Mouse (Mus musculus) hindbrain, embryonic 12.5 days (tissue): ENCODE results near the gene Clk2. TPM values are rescaled to one million over a fixed set of nuclear protein-coding genes. Genes with fewer than 3 reads are reported as not detected.
"Not testable (repeated sequence)": the region's sequence is repeated elsewhere in the genome, so short reads cannot be mapped to it uniquely, and the experiment has no call there.

Source experiments
- ATAC-seq: fragments of 200-750 bp; cut with Nextera tagmentation; 2 replicates; pipeline ENCODE4 v1.8.0; 2017; ENCODE audit warnings: moderate TSS enrichment; ENCODE audit not compliant: low FRiP score
- H3K27ac ChIP-seq: fragments of 300-500 bp; sonication (generic); 2 replicates; pipeline ENCODE4 v1.5.1; 2016; ENCODE audit warnings: mild to moderate bottlenecking
- H3K27me3 ChIP-seq: fragments of 300-500 bp; sonication (generic); 2 replicates; pipeline ENCODE4 v1.6.1; 2016; ENCODE audit warnings: mild to moderate bottlenecking
- H3K36me3 ChIP-seq: fragments of 300-500 bp; sonication (generic); 2 replicates; pipeline ENCODE4 v1.6.1; 2016; ENCODE audit warnings: mild to moderate bottlenecking
- H3K4me1 ChIP-seq: fragments of 300-500 bp; sonication (generic); 2 replicates; pipeline ENCODE4 v1.6.1; 2016
- H3K4me2 ChIP-seq: fragments of 300-500 bp; sonication (generic); replicated peaks from 2 replicates; pipeline ENCODE4 v1.6.1; 2016; ENCODE audit warnings: mild to moderate bottlenecking
- H3K4me3 ChIP-seq: fragments of 300-500 bp; sonication (generic); 2 replicates; pipeline ENCODE4 v1.5.1; 2016; ENCODE audit warnings: mild to moderate bottlenecking
- H3K9ac ChIP-seq: fragments of 300-500 bp; sonication (generic); 2 replicates; pipeline ENCODE4 v1.6.1; 2016; ENCODE audit warnings: mild to moderate bottlenecking, moderate library complexity
- H3K9me3 ChIP-seq: fragments of 300-500 bp; sonication (generic); replicated peaks from 2 replicates; pipeline ENCODE4 v1.6.1; 2016; ENCODE audit warnings: mild to moderate bottlenecking
- WGBS: fragments of 180-500 bp; shearing (Covaris S2); methylation state at CpG from one replicate; pipeline ENCODE4 v1.1.7; 2016; 5-methylcytosine and 5-hydroxymethylcytosine counted together
- polyA plus RNA-seq: library from polyadenylated mRNA; unstranded; fragments of >200 nt; fragmentation: Nextera tagmentation; extraction: Ambion mirVana; gene quantifications from 2 replicates; pipeline ENCODE4 v1.2.1, GENCODE M21; 2016

The Clk2 gene
- polyA plus RNA-seq, 1 experiment from 2014 or later, result 44.4 TPM

DNA sequence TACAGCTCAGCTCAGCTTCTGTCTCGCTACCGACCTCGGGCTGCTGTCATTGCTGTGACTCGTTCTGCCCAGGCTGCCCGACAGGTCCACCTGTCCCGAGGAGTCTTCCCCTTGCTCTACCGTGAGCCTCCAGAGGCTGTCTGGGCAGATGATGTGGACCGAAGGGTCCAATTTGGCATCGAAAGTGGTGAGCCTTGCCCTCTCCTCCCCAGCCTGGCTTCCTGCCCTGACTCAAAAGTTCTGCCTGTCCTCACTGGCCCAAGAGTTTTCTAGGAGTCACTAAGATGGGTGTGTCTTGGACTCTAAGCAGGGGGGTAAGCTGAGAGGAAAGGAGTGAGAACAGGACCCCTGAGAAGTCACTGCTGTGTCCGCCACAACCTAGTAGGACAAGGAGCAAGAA is 19.8 kb upstream of the Clk2 start:
- no peak for ATAC-seq
- peaks cover 29% of the 10 kb centered on the region for H3K27me3 ChIP-seq
- no peaks in the 10 kb centered on the region for H3K9me3 ChIP-seq
- H3K36me3 ChIP-seq, result no peaks in the 10 kb centered on the region
- H3K4me2 ChIP-seq, result no peak overlapping the region
- no peak overlapping the region for H3K4me3 ChIP-seq
- 88% methylated on average over 10 of the region's 10 CpGs for WGBS
- peaks cover 15% of the 10 kb centered on the region for H3K4me1 ChIP-seq
- no peak overlapping the region for H3K9ac ChIP-seq
- H3K27ac ChIP-seq, result no peak overlapping the region

DNA sequence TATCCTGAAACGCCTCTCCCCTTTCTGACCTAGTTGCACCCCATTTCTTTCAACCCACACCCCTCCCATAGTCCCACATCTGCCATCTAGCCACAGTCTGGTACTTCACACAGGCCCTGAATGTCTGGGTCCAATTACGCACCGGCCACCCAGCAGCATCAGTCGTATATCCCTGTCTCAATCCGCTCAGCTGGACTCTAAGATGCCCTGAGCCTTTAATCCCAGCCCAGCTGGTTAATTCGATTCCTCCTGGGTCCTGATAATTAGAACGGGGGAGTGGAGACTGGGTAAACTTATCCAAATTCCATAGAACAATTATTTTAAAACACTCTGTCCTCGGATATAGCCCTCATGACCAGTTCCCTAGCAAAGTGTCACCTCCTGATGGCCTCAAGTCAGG is 19.0 kb upstream of the Clk2 start:
- Histone ChIP-seq H3K4me2 (no peak overlapping the region), H3K36me3 (no peaks in the 10 kb centered on the region), H3K9me3 (no peaks in the 10 kb centered on the region), H3K27ac (no peak overlapping the region), H3K4me1 (peaks cover 15% of the 10 kb centered on the region), H3K9ac (no peak overlapping the region), H3K4me3 (no peak overlapping the region), H3K27me3 (peaks cover 36% of the 10 kb centered on the region)
- no peak for ATAC-seq
- WGBS, result 62% methylated on average over 8 of the region's 8 CpGs

DNA sequence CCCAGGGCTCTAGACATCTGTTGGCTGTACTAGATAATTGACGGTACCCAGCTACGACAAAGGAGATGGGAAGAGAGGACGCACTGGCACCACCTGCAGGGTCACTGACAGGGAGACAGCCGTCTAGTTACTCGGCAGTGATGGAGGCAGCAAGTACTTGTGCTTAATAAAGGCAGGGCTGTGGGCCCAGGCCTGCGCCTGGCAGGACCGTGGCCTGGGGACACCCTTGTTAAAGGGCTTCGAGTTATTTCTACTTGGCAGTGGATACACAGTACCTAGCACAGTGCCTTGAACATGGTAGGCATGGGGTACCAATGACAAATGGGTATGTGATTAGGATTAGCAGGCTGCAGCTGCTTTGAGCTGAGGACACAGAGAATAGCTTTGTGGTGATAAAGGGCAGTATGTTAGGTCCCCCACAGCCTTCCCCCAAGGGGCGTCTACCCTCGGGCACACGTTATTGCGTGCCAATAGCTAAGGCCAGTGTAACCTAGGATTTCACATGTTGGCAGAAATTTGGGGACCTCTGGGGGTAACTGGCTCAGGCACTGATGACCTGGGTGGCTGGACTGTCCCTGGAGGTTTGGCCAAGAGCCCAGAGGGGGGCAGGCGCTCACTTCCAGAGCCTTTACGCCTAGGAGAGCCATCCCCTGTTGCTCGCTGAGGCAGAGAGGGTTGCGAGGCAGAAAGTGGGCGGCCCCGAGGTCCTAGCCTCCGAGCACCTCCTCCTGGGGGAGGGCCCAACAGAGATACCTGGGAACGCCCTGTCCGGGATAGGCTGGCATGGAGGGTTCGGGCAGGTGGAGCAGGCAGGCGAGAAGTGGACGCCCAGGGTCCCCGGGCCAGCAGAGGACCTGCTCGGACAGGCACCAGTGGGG is 17.3 kb upstream of the Clk2 start:
- Histone ChIP-seq H3K36me3 (0 out of 2 replicates have a peak, but pooled peaks cover under 1% of the 10 kb centered on the region), H3K9me3 (no peaks in the 10 kb centered on the region), H3K27me3 (peaks cover 45% of the 10 kb centered on the region), H3K4me1 (peaks cover 15% of the 10 kb centered on the region), H3K4me2 (peak overlapping the region; percentile 38), H3K9ac (no peak overlapping the region), H3K4me3 (0 out of 2 replicates have a peak overlapping the region, but pooled peaks have one; percentile 3), H3K27ac (no peak overlapping the region)
- 0 out of 2 replicates have a peak, but pooled peaks have one; percentile 26 for ATAC-seq
- WGBS, result 20% methylated on average over 26 of the region's 26 CpGs

DNA sequence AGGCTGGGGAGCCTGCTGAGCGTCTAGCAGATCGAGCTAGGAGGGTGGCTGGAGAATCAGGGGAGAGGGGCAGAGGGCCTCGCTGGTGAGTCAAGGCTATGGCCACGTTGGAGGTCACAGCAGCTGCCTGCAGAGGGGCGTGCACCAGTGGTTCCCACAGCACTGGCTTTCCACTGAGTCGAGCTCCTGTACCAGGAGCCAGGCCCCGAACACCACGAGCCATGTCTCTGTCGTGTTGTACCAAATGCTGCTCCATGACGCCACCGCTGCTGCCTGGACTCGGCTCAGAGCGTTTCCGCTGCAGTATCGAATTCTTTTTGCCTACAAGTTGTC is 16.6 kb upstream of the Clk2 start:
- H3K4me1 ChIP-seq, result peaks cover 15% of the 10 kb centered on the region
- WGBS, result 15% methylated on average over 15 of the region's 15 CpGs
- peak overlapping the region; percentile 38 for H3K4me2 ChIP-seq
- no peaks in the 10 kb centered on the region for H3K9me3 ChIP-seq
- H3K9ac ChIP-seq, result 0 out of 2 replicates have a peak overlapping the region, but pooled peaks have one; percentile 8
- H3K27ac ChIP-seq, result no peak overlapping the region
- ATAC-seq, result no peak
- H3K36me3 ChIP-seq, result 0 out of 2 replicates have a peak, but pooled peaks cover 5% of the 10 kb centered on the region
- H3K27me3 ChIP-seq, result peaks cover 45% of the 10 kb centered on the region
- 0 out of 2 replicates have a peak overlapping the region, but pooled peaks have one; percentile 3 for H3K4me3 ChIP-seq

- WGBS, result 71% methylated on average over 14 of the region's 14 CpGs
- H3K9ac ChIP-seq, result no peak overlapping the region
Observed at GRCm38 (mm10) chr3:89148567-89148966, 16.0 kb upstream of the Clk2 start.

GRCm38 (mm10) chr3:89152084-89152835 is 12.3 kb upstream of the Clk2 start:
- WGBS, result 69% methylated on average over 17 of the region's 17 CpGs
- ATAC-seq, result no peak
- Histone ChIP-seq H3K9me3 (no peaks in the 10 kb centered on the region), H3K4me2 (no peak overlapping the region), H3K27ac (no peak overlapping the region), H3K36me3 (0 out of 2 replicates have a peak, but pooled peaks cover 5% of the 10 kb centered on the region), H3K4me3 (no peak overlapping the region), H3K9ac (no peak overlapping the region), H3K4me1 (peaks cover 7% of the 10 kb centered on the region), H3K27me3 (peaks cover 40% of the 10 kb centered on the region)

More at GRCm38 (mm10) chr3:89148567-89148966, 16.0 kb upstream of the Clk2 start:
- Histone ChIP-seq H3K9me3 (no peaks in the 10 kb centered on the region), H3K27me3 (peaks cover 41% of the 10 kb centered on the region), H3K36me3 (0 out of 2 replicates have a peak, but pooled peaks cover 5% of the 10 kb centered on the region), H3K4me1 (peaks cover 15% of the 10 kb centered on the region), H3K4me2 (no peak overlapping the region), H3K4me3 (no peak overlapping the region), H3K27ac (no peak overlapping the region)
- ATAC-seq, result no peak

- peaks cover 26% of the 10 kb centered on the region for H3K4me1 ChIP-seq
- H3K27me3 ChIP-seq, result peaks cover 17% of the 10 kb centered on the region
- WGBS, result 87% methylated on average over 8 of the region's 8 CpGs
- no peaks in the 10 kb centered on the region for H3K9me3 ChIP-seq
- no peak overlapping the region for H3K9ac ChIP-seq
- H3K4me3 ChIP-seq, result no peak overlapping the region
- H3K27ac ChIP-seq, result no peak overlapping the region
- H3K4me2 ChIP-seq, result no peak overlapping the region
- H3K36me3 ChIP-seq, result 0 out of 2 replicates have a peak, but pooled peaks cover 5% of the 10 kb centered on the region
- ATAC-seq, result no peak
Observed at GRCm38 (mm10) chr3:89156951-89157350, 7.6 kb upstream of the Clk2 start.

DNA sequence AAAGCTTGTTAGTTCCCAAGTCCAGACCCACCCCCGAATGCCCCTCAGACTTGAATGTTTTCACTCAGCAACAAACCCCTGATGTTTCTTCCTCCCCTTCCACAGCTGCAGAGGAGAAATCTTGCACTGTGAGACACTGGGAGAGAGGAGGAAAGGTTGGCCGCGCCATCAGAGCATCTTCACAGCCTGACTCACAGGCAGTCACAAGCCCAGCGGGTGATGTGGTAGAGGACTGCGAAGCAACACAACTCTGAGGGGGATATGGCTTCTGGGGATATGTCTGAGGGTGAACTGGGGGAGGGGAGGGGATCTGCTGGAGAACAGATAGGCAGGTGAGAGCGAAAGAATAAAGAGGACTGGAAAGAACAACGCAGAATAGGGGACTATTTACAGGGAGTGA is 5.9 kb upstream of the Clk2 start:
- Histone ChIP-seq H3K4me1 (peaks cover 26% of the 10 kb centered on the region), H3K9me3 (no peaks in the 10 kb centered on the region), H3K4me3 (peak overlapping the region; percentile 58), H3K27me3 (peaks cover 17% of the 10 kb centered on the region), H3K27ac (no peak overlapping the region), H3K36me3 (no peaks in the 10 kb centered on the region), H3K4me2 (peak overlapping the region; percentile 88), H3K9ac (peak overlapping the region; percentile 67)
- no peak for ATAC-seq
- 15% methylated on average over 7 of the region's 7 CpGs for WGBS

DNA sequence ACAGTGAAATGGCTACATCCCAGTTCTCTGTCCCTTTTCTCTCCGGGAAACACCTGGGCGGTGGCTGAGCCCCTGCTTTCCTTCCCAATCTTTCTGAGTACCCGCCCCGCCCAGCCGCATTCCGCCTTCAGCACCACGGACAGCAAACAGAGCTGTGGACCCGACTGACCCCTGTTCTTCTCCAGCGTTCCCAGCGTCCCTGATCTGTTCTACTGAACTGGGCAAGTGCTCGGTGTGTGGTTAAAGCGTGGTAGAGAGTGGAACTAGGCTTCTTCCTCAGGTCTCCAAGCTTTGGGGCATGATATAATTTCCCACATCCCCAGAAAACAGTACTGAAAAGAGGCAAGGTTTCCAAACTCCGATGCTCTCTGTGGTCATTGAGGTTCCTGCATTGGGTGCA is 5.4 kb upstream of the Clk2 start:
- peak overlapping the region; percentile 88 for H3K4me2 ChIP-seq
- no peaks in the 10 kb centered on the region for H3K36me3 ChIP-seq
- no peak overlapping the region for H3K27ac ChIP-seq
- WGBS, result 2% methylated on average over 13 of the region's 13 CpGs
- H3K9ac ChIP-seq, result peak overlapping the region; percentile 67
- no peak for ATAC-seq
- H3K4me1 ChIP-seq, result peaks cover 31% of the 10 kb centered on the region
- H3K9me3 ChIP-seq, result no peaks in the 10 kb centered on the region
- H3K27me3 ChIP-seq, result peaks cover 17% of the 10 kb centered on the region
- H3K4me3 ChIP-seq, result peak overlapping the region; percentile 58

- under 1% methylated on average over 63 of the region's 66 CpGs for WGBS
- Histone ChIP-seq H3K27ac (peak within 1 kb of the TSS; percentile 52; the same call in 1 of the 2 replicates), H3K4me1 (peaks cover 31% of the 10 kb centered on the region), H3K9ac (peak within 1 kb of the TSS; percentile 67), H3K36me3 (no peaks in the 10 kb centered on the region), H3K4me2 (peak within 1 kb of the TSS; percentile 88), H3K27me3 (peaks cover 17% of the 10 kb centered on the region), H3K9me3 (no peaks in the 10 kb centered on the region), H3K4me3 (peak within 1 kb of the TSS; percentile 58)
- ATAC-seq, result peak; percentile 82
Observed at GRCm38 (mm10) chr3:89159616-89160344, 4.8 kb upstream of the Clk2 start, which contains the start of gene Hcn3. Gene Hcn3, minus strand, starts transcription at chr3:89160196.

DNA sequence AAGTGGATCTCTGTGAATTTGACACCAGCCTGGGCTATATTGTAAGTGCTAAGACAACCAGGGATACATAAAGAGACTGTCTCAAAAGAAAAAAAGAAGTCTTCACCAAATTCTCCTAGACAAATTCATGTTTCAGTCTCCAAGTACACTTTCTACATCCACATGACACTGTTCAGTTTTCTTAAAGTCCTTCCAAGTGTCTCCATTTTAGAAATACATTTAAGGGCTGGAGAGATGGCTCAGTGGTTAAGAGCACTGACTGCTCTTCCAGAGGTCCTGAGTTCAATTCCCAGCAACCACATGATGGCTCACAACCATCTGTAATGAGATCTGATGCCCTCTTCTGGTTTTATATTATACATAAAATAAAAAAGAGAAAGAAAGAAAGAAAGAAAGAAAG is 3.4 kb upstream of the Clk2 start:
- not testable (repeated sequence) for H3K27ac ChIP-seq, H3K9me3 ChIP-seq, H3K36me3 ChIP-seq, ATAC-seq, H3K9ac ChIP-seq, H3K4me2 ChIP-seq, H3K4me3 ChIP-seq
- Histone ChIP-seq H3K4me1 (peaks cover 41% of the 10 kb centered on the region), H3K27me3 (peaks cover 12% of the 10 kb centered on the region)

- WGBS, result 81% methylated on average over 4 of the region's 4 CpGs
- no peak overlapping the region for H3K4me3 ChIP-seq
- H3K27me3 ChIP-seq, result peaks cover 12% of the 10 kb centered on the region
- no peak overlapping the region for H3K4me2 ChIP-seq
- peaks cover 47% of the 10 kb centered on the region for H3K4me1 ChIP-seq
- no peak for ATAC-seq
- H3K9ac ChIP-seq, result no peak overlapping the region
- peaks cover 3% of the 10 kb centered on the region; the same call in 1 of the 2 replicates for H3K36me3 ChIP-seq
- no peaks in the 10 kb centered on the region for H3K9me3 ChIP-seq
- no peak overlapping the region for H3K27ac ChIP-seq
Observed at GRCm38 (mm10) chr3:89161786-89162185, 2.8 kb upstream of the Clk2 start.
